In the genomic region with DNA sequence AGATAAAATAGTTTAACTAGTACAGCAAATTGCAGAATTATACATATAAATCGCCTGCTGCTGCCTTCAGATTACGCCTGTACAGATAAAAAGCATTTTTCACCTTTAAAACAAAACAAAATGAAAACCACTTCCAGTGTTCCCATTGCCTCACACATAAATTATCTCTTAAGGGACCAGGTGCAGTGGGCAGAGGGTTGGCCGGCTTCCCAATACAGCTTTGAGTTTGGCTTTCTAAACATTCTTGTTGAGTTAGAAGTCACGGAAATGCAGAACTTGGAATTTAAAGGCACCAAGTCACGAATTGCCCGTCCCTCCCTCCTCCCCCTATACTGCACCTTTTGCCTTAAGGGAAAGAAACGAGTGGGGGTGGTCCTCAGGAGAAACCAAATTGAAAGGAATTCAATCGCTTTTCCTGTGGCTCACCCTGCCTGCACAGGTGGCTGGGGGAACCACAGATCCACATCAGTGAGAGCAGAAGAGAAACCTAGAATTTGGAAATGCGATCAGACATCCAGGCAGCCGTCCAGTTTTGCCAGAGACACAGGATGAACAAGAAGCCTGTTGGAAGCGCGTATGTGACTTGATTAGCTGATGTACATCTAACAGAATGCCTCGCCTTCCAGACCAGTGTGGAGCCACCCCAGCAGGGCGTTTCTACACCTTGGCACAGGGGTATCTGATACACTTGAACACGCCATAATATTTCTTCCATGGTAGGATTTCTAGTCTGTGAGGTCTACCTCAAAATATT, we compare ENCODE assay signal across 10 mouse cellular contexts.
DNase-seq lines count a peak whose midpoint lies in the region; TF ChIP-seq lines count a peak whose summit lies in the region.
"Had no signal": no experiment of that assay in that cellular context is flagged by ENCODE, and none has a peak within 500 bp of the region (broad histone marks: within the 10 kb centered on the region; RNA-seq: fewer than 3 reads in every experiment).

No protein-coding gene starts in this region.

- DNase-seq in layer of hippocampus, adult 2 months (ENCODE audit: low spot score in 2 of 2): peak in 1 of 2 experiments; percentile 1
- no peak for DNase-seq in layer of hippocampus, postnatal 36 days
- peak; percentile 48 for DNase-seq in 3134 (ENCODE audit: extremely low read depth, insufficient read length, low spot score)
- DNase-seq in kidney, postnatal 36 days: peak; percentile 20 to 43
- no peak for DNase-seq in thymus, postnatal 25 days
- no peak for DNase-seq in B cell, adult 2 months
- DNase-seq: lung, postnatal 36 days; thymus, postnatal 36 days had no signal

- H3ac ChIP-seq in C2C12 (ENCODE audit: control insufficient read depth, insufficient read length, low read depth): no peak overlapping the region

- H3K36me3 ChIP-seq in C2C12 (ENCODE audit: control insufficient read depth, insufficient read depth): no peaks in the 10 kb centered on the region
- H3K36me3 ChIP-seq: heart, embryonic 12.5 days had no signal

- H3K27ac ChIP-seq in layer of hippocampus, adult 2 months: no peak overlapping the region

- H3K27me3 ChIP-seq in C2C12 (ENCODE audit: control insufficient read depth, insufficient read depth, insufficient read length): no peaks in the 10 kb centered on the region

- H3K4me3 ChIP-seq in layer of hippocampus, adult 2 months: peak overlapping the region; percentile 3; the same call in 1 of the 2 replicates
- H3K4me3 ChIP-seq in C2C12 (ENCODE audit: insufficient read depth, poor library complexity, severe bottlenecking): no peak overlapping the region
- H3K4me3 ChIP-seq: heart, embryonic 12.5 days had no signal

- no peaks in the 10 kb centered on the region for H3K79me2 ChIP-seq in C2C12 (ENCODE audit: control insufficient read depth, insufficient read depth)

- H3K79me3 ChIP-seq in C2C12 (ENCODE audit: low read depth): no peaks in the 10 kb centered on the region

- TF ChIP-seq CTCF in layer of hippocampus, adult 2 months (conservative IDR thresholded peaks at IDR 0.05): no peak
- TF ChIP-seq CTCF in C2C12 (IDR thresholded peaks at IDR 0.05; ENCODE audit: control insufficient read depth, insufficient read depth, insufficient read length): no peak

TF ChIP-seq in C2C12, 6 proteins besides CTCF, POLR2A, EP300 and RAD21:
- TF ChIP-seq MYOD1 (IDR thresholded peaks at IDR 0.05; ENCODE audit: control insufficient read depth, insufficient read length, low read depth) (peak; percentile 79), CEBPB (IDR thresholded peaks at IDR 0.05; ENCODE audit: low read depth) (peak; percentile 11), USF1 (IDR thresholded peaks at IDR 0.05; ENCODE audit: low read depth) (no peak), MAX (IDR thresholded peaks at IDR 0.05) (no peak), MYOG (IDR thresholded peaks at IDR 0.05; ENCODE audit: control insufficient read depth, extremely low read depth, insufficient read length) (no peak), FOSL1 (IDR thresholded peaks at IDR 0.05; ENCODE audit: insufficient read depth, low read length, poor library complexity, severe bottlenecking) (no peak)
TF ChIP-seq in C2C12: peak in this region for 2.

Comparison
In these comparisons a context has a peak if more than half of its experiments do, and no peak if none do; other contexts are left out.
1. DNase-seq: peak in 3134 (single experiment) and kidney, postnatal 36 days (2 of 2); none in layer of hippocampus, postnatal 36 days (0 of 2), thymus, postnatal 25 days (single experiment) and B cell, adult 2 months (0 of 2).